Mouse (Mus musculus) bone marrow, adult 2 months (tissue): Measurements from ENCODE around the gene Smtnl2.

Source experiments
- CTCF ChIP-seq: fragments of 200-500 bp; IDR thresholded peaks from 2 replicates; pipeline ENCODE4 v1.5.1; 2011; ENCODE audit warnings: low read length, control low read depth; ENCODE audit not compliant: control insufficient read depth, insufficient read depth
- POLR2A ChIP-seq: fragments of 200-500 bp; IDR thresholded peaks from 2 replicates; pipeline ENCODE4 v1.6.1; 2011; ENCODE audit warnings: low read depth, mild to moderate bottlenecking, control low read depth, low read length, borderline replicate concordance; ENCODE audit not compliant: control insufficient read depth

GRCm38 (mm10) chr11:72349016-72349415 is 62.5 kb downstream of the Smtnl2 start:
- TF ChIP-seq CTCF (no peak), POLR2A (no peak)
